Mouse (Mus musculus): ENCODE data around the gene Palm3. TPM values are rescaled to one million over a fixed set of nuclear protein-coding genes. Genes with fewer than 3 reads are reported as not detected.
"Not testable (repeated sequence)": the region's sequence is repeated elsewhere in the genome, so short reads cannot be mapped to it uniquely, and the experiment has no call there.

Gene Palm3
- polyA plus RNA-seq, 1 experiment from 2014 or later, result 5.5 TPM

GRCm38 (mm10) chr8:83998231-83999056 lies 22.8 kb upstream of the Palm3 start:
- Histone ChIP-seq H3K27me3 (no peaks in the 10 kb centered on the region), H3K4me2 (peak overlapping the region; percentile 82), H3K9me3 (no peaks in the 10 kb centered on the region), H3K4me1 (peaks cover 42% of the 10 kb centered on the region), H3K4me3 (peak overlapping the region; percentile 80), H3K9ac (peak overlapping the region; percentile 80), H3K27ac (peak overlapping the region; percentile 89), H3K36me3 (peaks cover 44% of the 10 kb centered on the region)
- ATAC-seq (ENCODE audit: insufficient number of reproducible peaks, low FRiP score, low TSS enrichment, low read depth), result no peak; the same call in 1 of the 2 replicates
- WGBS, result under 1% methylated on average over 69 of the region's 92 CpGs

- no peaks in the 10 kb centered on the region for H3K9me3 ChIP-seq
- no peak for ATAC-seq (ENCODE audit: insufficient number of reproducible peaks, low FRiP score, low TSS enrichment, low read depth)
- no peak overlapping the region for H3K27ac ChIP-seq
- no peaks in the 10 kb centered on the region for H3K27me3 ChIP-seq
- WGBS, result 64% methylated on average over 16 of the region's 16 CpGs
- H3K4me2 ChIP-seq, result peak overlapping the region; percentile 82
- H3K36me3 ChIP-seq, result peaks cover 41% of the 10 kb centered on the region
- peak overlapping the region; percentile 80; the same call in 1 of the 2 replicates for H3K9ac ChIP-seq
- H3K4me3 ChIP-seq, result peak overlapping the region; percentile 80
- H3K4me1 ChIP-seq, result peaks cover 48% of the 10 kb centered on the region
Observed at GRCm38 (mm10) chr8:83999057-83999705, 22.1 kb upstream of the Palm3 start.

- Histone ChIP-seq H3K9ac (no peak overlapping the region), H3K4me1 (peaks cover 52% of the 10 kb centered on the region), H3K36me3 (peaks cover 34% of the 10 kb centered on the region), H3K27ac (no peak overlapping the region), H3K4me2 (0 out of 2 replicates have a peak overlapping the region, but pooled peaks have one; percentile 14), H3K4me3 (no peak overlapping the region), H3K27me3 (no peaks in the 10 kb centered on the region), H3K9me3 (no peaks in the 10 kb centered on the region)
- ATAC-seq (ENCODE audit: insufficient number of reproducible peaks, low FRiP score, low TSS enrichment, low read depth), result no peak
- WGBS, result 96% methylated on average over 2 of the region's 2 CpGs
Observed at GRCm38 (mm10) chr8:83999825-84000224, 21.4 kb upstream of the Palm3 start.

GRCm38 (mm10) chr8:84001281-84002000 lies 19.8 kb upstream of the Palm3 start, which contains the start of gene 1700067K01Rik:
Gene 1700067K01Rik, plus strand, starts transcription at chr8:84001502.
- 39% methylated on average over 59 of the region's 61 CpGs for WGBS
- H3K36me3 ChIP-seq, result peaks cover 31% of the 10 kb centered on the region
- H3K9ac ChIP-seq, result no peak within 1 kb of the TSS
- H3K4me2 ChIP-seq, result 0 out of 2 replicates have a peak within 1 kb of the TSS, but pooled peaks have one; percentile 14
- H3K4me1 ChIP-seq, result peaks cover 45% of the 10 kb centered on the region
- no peak within 1 kb of the TSS for H3K27ac ChIP-seq
- no peak within 1 kb of the TSS for H3K4me3 ChIP-seq
- no peaks in the 10 kb centered on the region for H3K9me3 ChIP-seq
- ATAC-seq (ENCODE audit: insufficient number of reproducible peaks, low FRiP score, low TSS enrichment, low read depth), result no peak
- H3K27me3 ChIP-seq, result no peaks in the 10 kb centered on the region

GRCm38 (mm10) chr8:84002957-84003611 lies 18.2 kb upstream of the Palm3 start:
- no peak for ATAC-seq (ENCODE audit: insufficient number of reproducible peaks, low FRiP score, low TSS enrichment, low read depth)
- 67% methylated on average over 12 of the region's 12 CpGs for WGBS
- Histone ChIP-seq H3K9ac (no peak overlapping the region), H3K27ac (no peak overlapping the region), H3K36me3 (peaks cover 31% of the 10 kb centered on the region), H3K4me2 (no peak overlapping the region), H3K4me1 (peaks cover 42% of the 10 kb centered on the region), H3K27me3 (no peaks in the 10 kb centered on the region), H3K9me3 (no peaks in the 10 kb centered on the region), H3K4me3 (no peak overlapping the region)

- peak overlapping the region; percentile 89; the same call in 1 of the 2 replicates for H3K27ac ChIP-seq
- peak overlapping the region; percentile 61 for H3K4me3 ChIP-seq
- 71% methylated on average over 6 of the region's 6 CpGs for WGBS
Observed at GRCm38 (mm10) chr8:84003612-84004246, 17.5 kb upstream of the Palm3 start.

GRCm38 (mm10) chr8:84004533-84005201 lies 16.6 kb upstream of the Palm3 start:
- peak overlapping the region; percentile 93 for H3K4me2 ChIP-seq
- no peaks in the 10 kb centered on the region for H3K9me3 ChIP-seq
- H3K36me3 ChIP-seq, result peaks cover 25% of the 10 kb centered on the region
- 1% methylated on average over 30 of the region's 30 CpGs for WGBS
- H3K27me3 ChIP-seq, result no peaks in the 10 kb centered on the region
- ATAC-seq (ENCODE audit: insufficient number of reproducible peaks, low FRiP score, low TSS enrichment, low read depth), result peak; percentile 81
- H3K4me1 ChIP-seq, result peaks cover 34% of the 10 kb centered on the region
- peak overlapping the region; percentile 44 for H3K9ac ChIP-seq
- H3K27ac ChIP-seq, result peak overlapping the region; percentile 89
- peak overlapping the region; percentile 61 for H3K4me3 ChIP-seq

More at GRCm38 (mm10) chr8:84003612-84004246, 17.5 kb upstream of the Palm3 start:
- peaks cover 41% of the 10 kb centered on the region for H3K4me1 ChIP-seq
- no peak for ATAC-seq (ENCODE audit: insufficient number of reproducible peaks, low FRiP score, low TSS enrichment, low read depth)
- no peaks in the 10 kb centered on the region for H3K9me3 ChIP-seq
- no peak overlapping the region for H3K9ac ChIP-seq
- no peaks in the 10 kb centered on the region for H3K27me3 ChIP-seq
- peak overlapping the region; percentile 93 for H3K4me2 ChIP-seq
- H3K36me3 ChIP-seq, result peaks cover 31% of the 10 kb centered on the region

GRCm38 (mm10) chr8:84005502-84005901 lies 15.8 kb upstream of the Palm3 start:
- H3K4me3 ChIP-seq; H3K9ac ChIP-seq; ATAC-seq (ENCODE audit: insufficient number of reproducible peaks, low FRiP score, low TSS enrichment, low read depth); H3K4me2 ChIP-seq; H3K27me3 ChIP-seq; H3K27ac ChIP-seq; H3K9me3 ChIP-seq: not testable (repeated sequence)
- 98% methylated on average over 7 of the region's 7 CpGs for WGBS
- peaks cover 17% of the 10 kb centered on the region for H3K36me3 ChIP-seq
- peaks cover 40% of the 10 kb centered on the region for H3K4me1 ChIP-seq

GRCm38 (mm10) chr8:84008362-84008761 lies 12.9 kb upstream of the Palm3 start:
- Histone ChIP-seq H3K36me3 (no peaks in the 10 kb centered on the region), H3K9me3 (no peaks in the 10 kb centered on the region), H3K27ac (no peak overlapping the region), H3K9ac (no peak overlapping the region), H3K4me1 (peaks cover 48% of the 10 kb centered on the region), H3K4me2 (no peak overlapping the region), H3K27me3 (peaks cover 35% of the 10 kb centered on the region), H3K4me3 (no peak overlapping the region)
- 33% methylated on average over 7 of the region's 7 CpGs for WGBS
- ATAC-seq (ENCODE audit: insufficient number of reproducible peaks, low FRiP score, low TSS enrichment, low read depth), result no peak

- Histone ChIP-seq H3K36me3 (no peaks in the 10 kb centered on the region), H3K27ac (no peak overlapping the region), H3K9ac (no peak overlapping the region), H3K27me3 (peaks cover 44% of the 10 kb centered on the region), H3K9me3 (no peaks in the 10 kb centered on the region), H3K4me1 (peaks cover 38% of the 10 kb centered on the region), H3K4me2 (no peak overlapping the region; the same call in 1 of the 2 replicates), H3K4me3 (no peak overlapping the region)
- ATAC-seq (ENCODE audit: insufficient number of reproducible peaks, low FRiP score, low TSS enrichment, low read depth), result no peak
- 1% methylated on average over 11 of the region's 11 CpGs for WGBS
Observed at GRCm38 (mm10) chr8:84009876-84010275, 11.4 kb upstream of the Palm3 start.
